In genomic region chr8:90832576-90833289, GRCm38 (mm10) we compare ENCODE assay signal across 12 mouse cellular contexts. TPM values are rescaled to one million over a fixed set of nuclear protein-coding genes. Genes with fewer than 3 reads are reported as not detected.
DNase-seq lines count a peak whose midpoint lies in the region; ATAC-seq lines count a peak whose summit lies in the region.
"Had no signal": no experiment of that assay in that cellular context is flagged by ENCODE, and none has a peak within 500 bp of the region (broad histone marks: within the 10 kb centered on the region; RNA-seq: fewer than 3 reads in every experiment).

No protein-coding gene starts in this region.

- no peak overlapping the region for H3K27ac ChIP-seq in kidney, embryonic 15.5 days
- H3K27ac ChIP-seq in forebrain, embryonic 12.5 days: no peak overlapping the region
- H3K27ac ChIP-seq: heart, embryonic 13.5 days; kidney, postnatal 0 days; liver, embryonic 13.5 days had no signal

- no peak overlapping the region for H3K4me3 ChIP-seq in kidney, embryonic 15.5 days (replicated peaks)
- H3K4me3 ChIP-seq in forebrain, embryonic 12.5 days (replicated peaks): no peak overlapping the region
- H3K4me3 ChIP-seq: heart, embryonic 13.5 days; liver, embryonic 13.5 days had no signal

- no peaks in the 10 kb centered on the region for H3K9me3 ChIP-seq in kidney, embryonic 15.5 days (replicated peaks)
- no peaks in the 10 kb centered on the region for H3K9me3 ChIP-seq in forebrain, embryonic 12.5 days
- H3K9me3 ChIP-seq: heart, embryonic 13.5 days; liver, embryonic 13.5 days had no signal

- peak; percentile 61 to 66 for DNase-seq in kidney, adult 8-10 months
- peak; percentile 72 for DNase-seq in adrenal gland, postnatal 10 days
- DNase-seq in embryo, embryonic 10.5 days (ENCODE audit: low spot score): peak; percentile 69
- peak; percentile 49 for DNase-seq in splenic B cell, adult 2 months (ENCODE audit: low read depth, low spot score)
- DNase-seq: liver, embryonic 13.5 days; thymus, postnatal 25 days had no signal

- WGBS in kidney, embryonic 15.5 days: 48% methylated on average over 5 of the region's 5 CpGs
- WGBS in forebrain, embryonic 12.5 days: 41% methylated on average over 5 of the region's 5 CpGs

- H3K9ac ChIP-seq in kidney, embryonic 15.5 days: no peak overlapping the region
- no peak overlapping the region for H3K9ac ChIP-seq in forebrain, embryonic 12.5 days
- H3K9ac ChIP-seq: heart, embryonic 13.5 days; liver, embryonic 13.5 days had no signal

- no peaks in the 10 kb centered on the region for H3K36me3 ChIP-seq in kidney, embryonic 15.5 days
- no peaks in the 10 kb centered on the region for H3K36me3 ChIP-seq in splenic B cell, adult 2 months (ENCODE audit: control insufficient read depth, insufficient read depth, low read length, poor library complexity, severe bottlenecking)
- no peaks in the 10 kb centered on the region for H3K36me3 ChIP-seq in forebrain, embryonic 12.5 days (replicated peaks)
- H3K36me3 ChIP-seq: heart, embryonic 13.5 days; liver, embryonic 13.5 days had no signal

- no peak overlapping the region for H3K4me2 ChIP-seq in kidney, embryonic 15.5 days
- H3K4me2 ChIP-seq in forebrain, embryonic 12.5 days: no peak overlapping the region
- H3K4me2 ChIP-seq: heart, embryonic 13.5 days; liver, embryonic 13.5 days had no signal

- H3K4me1 ChIP-seq in kidney, embryonic 15.5 days: peaks cover 25% of the 10 kb centered on the region
- H3K4me1 ChIP-seq in forebrain, embryonic 12.5 days: peaks cover 16% of the 10 kb centered on the region

- no peak for ATAC-seq in kidney, embryonic 15.5 days (replicated peaks; ENCODE audit: low FRiP score)
- ATAC-seq in megakaryocyte-erythroid progenitor cell, adult 5-6 weeks (replicated peaks; ENCODE audit: low FRiP score, low TSS enrichment, poor library complexity, severe bottlenecking): no peak
- ATAC-seq in forebrain, embryonic 12.5 days (ENCODE audit: low FRiP score): no peak
- ATAC-seq: activated CD4-positive, CD25-positive, alpha-beta regulatory T cell, adult 4 months had no signal

- no peaks in the 10 kb centered on the region for H3K27me3 ChIP-seq in kidney, embryonic 15.5 days
- H3K27me3 ChIP-seq in splenic B cell, adult 2 months (ENCODE audit: control insufficient read depth, insufficient read depth, low read length, poor library complexity, severe bottlenecking): no peaks in the 10 kb centered on the region; the same call in 1 of the 2 replicates
- no peaks in the 10 kb centered on the region for H3K27me3 ChIP-seq in forebrain, embryonic 12.5 days
- H3K27me3 ChIP-seq: heart, embryonic 13.5 days; liver, embryonic 13.5 days had no signal

RNA-seq across cellular contexts. Expression of gene Chd9, which starts 4.6 kb away (rescaled TPM):
- polyA plus RNA-seq in kidney, embryonic 15.5 days (2015; fragmentation: Nextera tagmentation; extraction: Ambion mirVana): 74.6 and 80.4 TPM in 2 replicates
- total RNA-seq in adrenal gland, postnatal 10 days (2021): 10 to 100 TPM; 65.7 to 80.1 TPM
- total RNA-seq in megakaryocyte-erythroid progenitor cell, adult 5-6 weeks (2014; fragmentation: Nextera tagmentation): 43.1 and 47.2 TPM in 2 replicates
- total RNA-seq in megakaryocyte-erythroid progenitor cell, adult 5-6 weeks (2017): 57.7 and 59.8 TPM in 2 replicates
- polyA plus RNA-seq in forebrain, embryonic 12.5 days (2016; fragmentation: Nextera tagmentation; extraction: Ambion mirVana): 72.0 and 73.3 TPM in 2 replicates

RNA-seq across cellular contexts. Expression of gene Gm19935, which starts 15.5 kb away (rescaled TPM):
- polyA plus RNA-seq in kidney, embryonic 15.5 days (2015; fragmentation: Nextera tagmentation; extraction: Ambion mirVana): not detected in 2 replicates
- total RNA-seq in adrenal gland, postnatal 10 days (2021): not detected
- not detected in 2 replicates for total RNA-seq in megakaryocyte-erythroid progenitor cell, adult 5-6 weeks (2014; fragmentation: Nextera tagmentation)
- not detected in 2 replicates for total RNA-seq in megakaryocyte-erythroid progenitor cell, adult 5-6 weeks (2017)
- polyA plus RNA-seq in forebrain, embryonic 12.5 days (2016; fragmentation: Nextera tagmentation; extraction: Ambion mirVana): not detected in 2 replicates
- polyA plus RNA-seq: activated CD4-positive, CD25-positive, alpha-beta regulatory T cell, adult 4 months; heart, embryonic 13.5 days; liver, embryonic 13.5 days had no signal
